Mouse (Mus musculus) NIH3T3 (cell line): ENCODE measurements around the gene Zar1l.
"Not testable (repeated sequence)": the region's sequence is repeated elsewhere in the genome, so short reads cannot be mapped to it uniquely, and the experiment has no call there.

Experiments used
- DNase-seq: peaks from one replicate; pipeline ENCODE4 v3.0.0-alpha.2; 2012; ENCODE audit warnings: low read depth

The Zar1l gene

GRCm38 (mm10) chr5:150518064-150518463, at the start of gene Zar1l:
TSS of gene Zar1l (minus strand) at chr5:150518164.
- no peak for DNase-seq

DNA sequence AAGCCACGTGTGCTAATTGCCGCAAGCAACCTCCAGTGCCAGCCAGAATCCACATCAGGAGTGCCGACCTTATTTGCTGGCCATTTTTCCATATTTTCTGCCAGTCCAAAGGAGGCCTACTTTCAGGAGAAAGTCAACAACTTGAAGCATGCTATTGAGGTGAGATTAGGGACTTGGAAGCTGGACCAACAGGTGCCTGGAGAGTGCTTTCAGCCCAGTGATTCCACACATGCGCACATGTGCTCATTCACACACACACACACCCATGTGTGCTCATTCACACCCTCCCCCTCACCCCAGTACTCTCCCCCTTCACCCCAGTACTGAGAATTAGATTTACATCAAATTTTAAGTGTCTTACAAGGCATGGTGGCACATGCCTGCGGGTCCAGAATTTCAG, 49.0 kb upstream of the Zar1l start:
- DNase-seq, result no peak

DNA sequence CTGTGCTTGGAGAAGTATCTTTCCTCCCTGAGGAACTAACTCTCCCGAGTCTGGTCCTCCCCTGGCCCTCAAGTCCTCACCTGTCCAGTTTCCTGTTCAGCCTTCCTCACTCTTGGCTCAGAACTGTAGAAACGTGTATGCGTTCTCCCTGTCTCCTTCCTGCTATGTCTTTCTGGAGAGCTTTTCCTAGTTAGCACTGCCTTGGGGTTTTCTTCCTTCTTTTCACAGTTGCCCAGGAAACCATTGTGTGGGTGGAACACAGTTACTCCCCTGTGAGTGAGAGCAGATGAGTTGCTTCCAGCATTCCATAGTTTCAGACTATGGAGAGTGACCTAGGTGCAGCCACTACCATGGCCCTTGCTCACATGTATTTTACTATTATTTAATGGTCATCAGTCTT, 48.3 kb upstream of the Zar1l start:
- DNase-seq, result no peak

GRCm38 (mm10) chr5:150564426-150564825, 46.5 kb upstream of the Zar1l start:
- no peak for DNase-seq

- no peak for DNase-seq
Observed at GRCm38 (mm10) chr5:150561783-150562182, 43.8 kb upstream of the Zar1l start.

DNA sequence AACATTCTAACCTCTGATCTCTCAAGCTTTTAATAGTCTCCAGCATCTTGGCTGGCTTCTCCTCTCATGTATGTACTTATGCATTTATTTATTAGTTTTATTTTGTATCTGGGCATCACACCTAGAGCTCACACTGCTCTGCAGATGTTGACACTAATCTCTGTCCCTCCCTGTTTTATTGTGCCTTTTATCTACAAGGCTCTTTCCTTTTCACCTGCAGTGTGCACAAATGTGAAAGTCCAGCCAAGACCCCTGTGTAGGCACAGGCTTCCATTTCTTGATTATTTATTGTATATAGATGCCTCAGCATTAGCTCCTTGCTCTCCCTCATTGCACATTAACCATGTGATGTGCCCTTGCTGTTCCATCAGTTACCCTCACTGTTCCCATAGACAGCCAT, 43.4 kb upstream of the Zar1l start:
- DNase-seq, result no peak

DNA sequence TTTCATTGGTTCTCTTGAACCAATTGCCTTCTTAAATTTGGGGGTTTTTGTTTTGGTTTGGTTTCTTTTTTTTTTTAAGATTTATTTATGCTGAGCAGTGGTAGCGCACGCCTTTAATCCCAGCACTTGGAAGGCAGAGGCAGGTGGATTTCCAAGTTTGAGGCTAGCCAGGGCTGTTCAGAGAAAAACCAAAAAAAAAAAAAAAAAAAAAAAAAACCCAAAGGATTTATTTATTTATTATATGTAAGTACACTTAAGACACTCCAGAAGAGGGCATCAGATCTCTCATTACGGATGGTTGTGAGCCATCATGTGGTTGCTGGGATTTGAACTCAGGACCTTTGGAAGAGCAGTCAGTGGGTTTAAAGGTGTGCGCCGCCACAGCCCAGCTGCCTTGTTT, 42.9 kb upstream of the Zar1l start:
- no peak for DNase-seq

GRCm38 (mm10) chr5:150559519-150560103, 41.6 kb upstream of the Zar1l start:
- no peak for DNase-seq

- DNase-seq, result no peak
Observed at GRCm38 (mm10) chr5:150551637-150552036, 33.7 kb upstream of the Zar1l start.

- DNase-seq, result no peak
Observed at GRCm38 (mm10) chr5:150543184-150543583, 25.2 kb upstream of the Zar1l start.

- DNase-seq, result no peak
Observed at GRCm38 (mm10) chr5:150541302-150541701, 23.3 kb upstream of the Zar1l start.

DNA sequence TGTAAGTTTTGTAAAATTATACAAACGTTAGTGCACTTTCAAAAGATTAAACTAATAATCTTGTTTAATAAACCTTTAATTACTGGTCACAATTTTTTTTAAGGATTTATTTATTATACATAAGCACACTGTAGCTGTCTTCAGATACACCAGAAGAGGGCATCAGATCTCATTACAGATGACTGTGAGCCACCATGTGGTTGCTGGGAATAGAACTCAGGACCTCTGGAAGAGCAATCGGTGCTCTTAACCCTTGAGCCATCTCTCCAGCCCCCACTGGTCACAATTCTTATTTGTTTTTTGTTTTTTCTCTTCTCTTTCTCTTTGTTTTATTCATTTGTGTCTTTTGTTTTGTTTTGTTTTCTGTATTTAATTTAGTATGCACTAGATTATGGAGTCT, 7.3 kb upstream of the Zar1l start:
- DNase-seq, result no peak

DNA sequence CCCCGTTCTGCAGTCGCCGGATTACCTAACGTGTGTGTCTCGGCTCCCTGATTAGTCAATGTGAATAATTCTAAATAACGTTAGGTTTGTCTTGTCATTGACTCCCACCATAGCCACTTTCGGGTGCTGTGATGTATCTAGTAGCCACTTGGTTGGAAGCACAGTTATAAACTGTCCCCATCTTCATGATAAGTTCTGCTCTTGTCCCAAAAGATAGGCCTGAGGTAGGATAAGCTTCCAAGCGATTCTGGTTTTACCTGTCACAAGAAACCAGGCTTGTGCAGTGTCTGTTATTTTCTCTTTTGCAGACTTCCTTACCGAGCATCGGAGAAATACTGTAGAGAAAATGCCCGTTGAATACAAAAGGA, 4.9 kb upstream of the Zar1l start:
- DNase-seq, result no peak

DNA sequence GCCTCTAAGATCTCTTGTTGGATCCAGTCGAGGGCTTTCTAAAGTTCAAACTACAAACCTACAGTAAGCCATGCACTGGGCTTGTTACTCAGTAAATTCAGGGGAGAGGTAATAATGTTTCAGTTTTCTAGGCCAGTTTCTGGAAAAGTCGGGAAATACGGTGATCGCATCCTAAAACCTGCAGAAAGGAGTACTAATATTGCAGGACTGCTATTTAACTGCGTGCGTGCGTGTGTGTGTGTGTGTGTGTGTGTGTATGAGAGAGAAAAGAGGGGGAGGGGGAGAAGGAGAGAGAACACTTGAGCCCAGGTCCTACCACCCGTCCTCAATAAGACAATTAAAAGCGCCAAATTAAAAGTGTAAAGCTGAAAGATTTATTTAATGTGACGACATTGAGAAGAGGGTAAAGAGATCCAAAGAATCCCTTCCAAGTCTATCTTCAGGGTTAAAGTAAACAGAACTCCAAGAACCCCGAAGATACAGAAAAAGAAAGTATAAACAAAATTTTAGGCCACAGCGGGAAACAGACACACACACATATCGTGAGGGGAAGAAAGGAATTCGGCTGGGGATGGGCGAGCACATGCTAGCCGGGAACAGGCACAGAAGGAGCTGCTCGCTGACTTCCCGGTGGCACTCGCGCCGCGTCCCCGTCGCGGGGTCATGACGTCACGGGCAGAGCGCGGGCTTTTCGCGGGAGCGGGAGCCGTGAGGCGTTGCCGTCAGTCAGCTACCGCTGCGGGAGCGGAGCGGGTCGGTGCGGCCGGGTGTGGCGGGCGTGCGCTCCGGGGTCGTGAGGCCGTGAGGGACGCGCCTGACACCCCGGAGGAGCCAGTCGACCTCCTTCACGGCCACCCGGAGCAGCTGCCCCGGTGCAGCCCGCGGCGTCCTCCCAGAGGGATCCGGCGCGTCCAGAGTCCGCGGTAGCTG, 4.2 kb upstream of the Zar1l start, which contains the start of gene Brca2:
Gene Brca2 (plus strand): TSS at position 694 of the 930 bp plus-strand sequence.
- DNase-seq, result peak; percentile 94

DNA sequence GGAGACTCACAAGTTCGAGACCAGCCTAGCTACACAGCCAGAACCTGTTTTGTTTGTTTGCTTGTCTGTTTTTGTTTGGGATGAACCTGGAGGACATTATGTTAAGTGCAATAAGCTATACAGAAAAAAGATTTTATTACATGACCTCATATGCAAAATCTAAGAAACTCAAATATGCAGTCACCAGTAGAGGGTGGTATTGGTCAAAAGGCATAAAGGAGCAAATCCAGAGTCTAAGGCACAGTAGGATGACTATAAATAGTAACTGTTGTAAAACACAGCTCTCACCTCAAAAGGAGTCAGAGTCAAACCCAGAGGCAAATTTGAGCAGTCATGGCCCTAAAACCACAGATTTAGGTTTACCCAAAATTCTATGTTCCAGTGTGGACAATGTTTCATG, 1.6 kb upstream of the Zar1l start:
- DNase-seq, result peak; percentile 76

GRCm38 (mm10) chr5:150514027-150514426, 3.9 kb downstream of the Zar1l start:
- no peak for DNase-seq

DNA sequence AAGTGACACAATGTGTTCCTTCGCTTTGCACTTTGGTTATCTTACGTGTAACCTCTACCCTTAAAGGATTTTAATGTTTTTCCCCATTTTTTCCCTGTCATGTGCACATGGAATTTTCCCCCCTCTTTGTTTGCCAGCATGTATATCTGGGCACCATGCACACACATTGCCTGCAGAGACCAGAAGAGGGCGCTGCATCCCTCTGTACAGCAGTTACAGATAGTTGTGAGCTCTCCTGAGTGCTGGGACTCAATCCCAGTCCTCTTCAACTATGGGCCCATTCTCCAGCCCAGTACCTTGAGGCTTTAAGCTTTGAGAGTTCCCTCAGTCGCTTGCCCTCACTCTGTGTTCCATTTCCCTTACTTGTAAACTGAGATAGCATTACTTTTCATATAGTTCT, 4.7 kb downstream of the Zar1l start:
- DNase-seq, result no peak

DNA sequence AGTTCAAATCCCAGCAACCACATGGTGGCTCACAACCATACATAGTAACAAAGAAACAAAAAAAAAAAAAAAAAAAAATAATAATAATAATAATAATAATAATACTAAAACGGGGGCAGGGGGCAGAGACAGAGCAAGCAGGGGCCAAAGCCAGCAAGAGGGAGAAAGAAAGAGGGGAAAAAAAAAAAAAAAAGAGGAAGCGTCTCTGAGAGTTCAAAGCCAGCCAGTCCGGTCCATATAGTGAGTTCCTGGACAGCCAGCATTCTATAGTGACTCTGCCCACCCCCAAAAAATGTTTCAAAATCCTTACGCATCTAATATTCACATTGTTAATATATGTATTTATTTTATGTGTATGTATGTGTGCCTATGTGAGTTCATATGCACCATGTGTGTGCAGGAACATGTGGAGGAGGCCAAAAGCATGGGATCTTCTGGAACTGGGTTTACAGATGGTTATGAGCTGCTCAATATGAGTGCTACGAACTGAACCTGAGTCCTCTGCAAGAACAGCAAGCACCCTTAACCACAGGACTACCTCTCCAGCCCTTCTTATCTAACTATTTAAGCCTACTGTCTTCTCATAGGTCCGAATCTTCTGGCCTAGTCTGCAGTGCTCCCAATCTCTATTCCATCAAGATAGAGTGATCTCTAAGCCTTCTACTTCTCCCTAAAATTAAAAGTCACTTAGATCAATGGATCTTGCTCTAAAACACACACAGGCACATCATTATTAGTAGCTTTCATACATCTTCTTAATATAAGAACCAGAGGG, 7.3 kb downstream of the Zar1l start:
- DNase-seq, result no peak

DNA sequence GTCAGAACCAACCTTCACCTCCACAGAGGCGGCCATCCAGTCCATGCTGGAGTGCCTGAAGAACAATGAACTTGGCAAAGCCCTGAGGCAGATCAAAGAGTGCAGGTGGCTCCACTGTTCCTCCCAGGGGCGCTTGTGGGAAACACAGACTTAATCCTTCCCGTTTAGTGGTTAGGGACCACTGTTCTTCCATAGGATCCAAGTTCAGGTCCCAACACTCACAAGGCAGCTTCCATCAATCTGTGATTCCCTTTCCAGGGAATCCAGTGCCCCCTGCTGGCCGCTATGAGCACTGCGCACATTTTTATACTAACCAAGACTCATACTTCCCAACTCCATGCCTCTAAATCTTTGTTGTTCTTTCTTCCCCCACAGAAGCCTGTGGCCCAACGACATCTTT, 22.2 kb downstream of the Zar1l start:
- peak; percentile 61 for DNase-seq

DNA sequence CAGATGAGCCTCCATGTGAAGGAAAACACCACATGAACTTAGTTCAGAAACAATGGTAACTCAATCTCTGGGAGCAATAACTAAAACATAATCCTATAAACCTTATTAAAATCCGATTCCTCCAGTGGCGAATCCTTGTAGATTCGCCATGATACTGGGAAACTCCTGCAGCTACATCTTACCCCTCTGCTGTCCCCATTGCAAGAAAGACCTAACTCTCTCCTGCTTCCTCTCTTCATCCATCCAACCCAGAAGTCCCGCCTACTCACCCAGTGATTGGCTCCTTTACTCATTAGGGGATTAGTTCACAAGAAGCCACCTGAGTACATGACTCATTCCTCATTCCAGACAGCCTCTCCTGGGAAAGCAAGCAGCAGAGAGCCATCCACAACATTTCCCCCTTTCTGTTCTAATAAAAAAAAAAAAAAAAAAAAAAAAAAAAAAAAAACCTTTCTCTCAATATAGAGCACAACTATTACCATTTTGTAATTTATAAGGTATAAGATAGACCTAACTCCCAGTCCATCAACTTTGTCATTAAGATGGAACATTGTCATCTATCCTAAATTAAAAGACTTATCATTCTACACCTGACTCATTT, 26.3 kb downstream of the Zar1l start:
- DNase-seq, result not testable (repeated sequence)

DNA sequence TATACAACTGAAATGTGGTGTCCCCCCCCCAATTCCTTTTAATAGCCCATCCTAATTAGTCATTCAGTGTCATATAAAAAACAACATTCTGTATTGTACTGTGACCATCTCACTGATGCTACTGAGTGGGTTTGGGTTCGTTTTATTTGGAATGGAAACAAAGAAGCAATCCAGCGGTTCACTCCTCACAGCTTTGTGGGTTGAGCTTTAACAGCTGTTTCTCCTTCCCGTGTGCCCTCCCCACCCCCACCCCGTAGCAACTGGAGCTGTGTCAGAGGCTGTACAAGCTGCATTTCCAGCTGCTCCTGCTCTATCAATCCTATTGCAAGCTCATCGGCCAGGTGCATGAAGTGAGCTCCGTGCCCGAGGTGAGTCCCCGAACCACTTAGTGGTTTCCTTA, 27.1 kb downstream of the Zar1l start:
- DNase-seq, result peak; percentile 11

- no peak for DNase-seq
Observed at GRCm38 (mm10) chr5:150490285-150490684, 27.7 kb downstream of the Zar1l start.
